Mouse (Mus musculus) liver, embryonic 14.5 days (tissue): ENCODE measurements at regions not wholly inside any gene's neighbourhood (a gene's known extent, or its start where the extent isn't known, plus 50 kb on each side); places are given as distances from the start of the nearest gene placed in this dataset.

Experiments
- CTCF ChIP-seq: IDR thresholded peaks from 2 replicates; pipeline ENCODE4 v1.5.1; 2016; ENCODE audit warnings: antibody characterized with exemption, low read depth, control low read depth
- EP300 ChIP-seq: IDR thresholded peaks from 2 replicates; pipeline ENCODE4 v1.6.1; 2016; ENCODE audit warnings: antibody characterized with exemption, low read depth

DNA sequence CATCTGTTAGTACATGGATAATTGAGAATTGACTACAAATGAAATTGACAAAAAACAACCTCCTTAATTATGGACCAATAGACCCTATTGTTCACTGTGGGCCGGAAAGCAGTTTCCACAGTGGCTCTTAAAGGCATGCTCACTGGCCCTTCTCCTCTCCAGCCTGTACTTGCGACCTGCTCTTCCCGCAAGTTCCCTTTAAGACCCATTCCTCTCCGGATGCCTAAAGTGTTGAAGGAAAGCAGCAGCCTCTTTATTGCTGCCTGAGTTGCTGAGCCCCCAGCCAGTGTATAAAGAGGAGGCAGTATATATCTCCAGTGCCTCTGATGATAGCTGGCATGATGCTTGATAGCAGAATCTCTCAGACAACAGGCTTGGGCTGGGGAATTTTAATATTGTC lies 195.2 kb downstream of the Trim29 start:
- TF ChIP-seq CTCF (no peak), EP300 (no peak)
